Mouse (Mus musculus) midbrain, embryonic 15.5 days (tissue): ENCODE data around the gene Agtr1a. TPM values are rescaled to one million over a fixed set of nuclear protein-coding genes. Genes with fewer than 3 reads are reported as not detected.

Experiments
- polyA plus RNA-seq: library from polyadenylated mRNA; unstranded; fragments of >200 nt; fragmentation: Nextera tagmentation; extraction: Ambion mirVana; gene quantifications from 2 replicates; pipeline ENCODE4 v1.2.1, GENCODE M21; 2015

Agtr1a gene
- polyA plus RNA-seq, 1 experiment from 2014 or later, result 0.59 TPM

Other genes starting within 250 kb of the Agtr1a start
- gene Mboat1, start 200.0 kb upstream of the Agtr1a start, polyA plus RNA-seq, result 2.5 and 2.7 TPM in 2 replicates
- 254 and 256 TPM in 2 replicates for gene Uqcrfs1, start 208.9 kb downstream of the Agtr1a start, polyA plus RNA-seq